Mouse (Mus musculus): ENCODE data around the gene Bean1.
A peak's percentile ranks its signal among the peaks of the same experiment; 100 is the strongest.

Gene Bean1

DNA sequence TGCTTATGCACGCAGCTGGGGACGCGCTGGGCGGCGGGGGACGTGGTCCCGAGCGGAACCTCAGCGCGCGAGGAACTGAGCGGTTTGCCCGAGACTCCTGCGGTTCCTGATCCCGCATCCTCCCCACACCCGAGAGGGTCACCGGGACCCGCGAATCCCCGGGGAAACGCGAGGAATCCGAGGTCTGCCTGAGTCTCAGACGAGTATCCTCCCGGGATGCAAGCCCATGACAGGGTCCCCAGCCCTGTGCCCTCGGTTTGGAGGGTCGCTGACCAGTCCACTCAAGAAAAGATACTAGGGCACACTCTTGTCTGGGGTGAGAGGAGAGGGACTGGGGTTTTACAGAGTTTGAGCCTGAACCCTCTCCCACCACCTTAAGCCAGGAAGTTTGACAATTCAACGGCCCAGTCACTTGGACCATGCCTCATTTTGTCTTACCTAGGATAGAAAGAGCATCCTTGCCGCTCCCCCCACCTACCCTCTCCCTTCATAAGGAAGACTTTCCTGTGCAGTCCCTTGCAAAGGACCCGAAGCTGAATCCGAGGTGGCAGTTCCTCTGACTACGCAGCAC lies 893 bp downstream of the Bean1 start:
- no peak for DNase-seq (ENCODE audit: low spot score)

DNA sequence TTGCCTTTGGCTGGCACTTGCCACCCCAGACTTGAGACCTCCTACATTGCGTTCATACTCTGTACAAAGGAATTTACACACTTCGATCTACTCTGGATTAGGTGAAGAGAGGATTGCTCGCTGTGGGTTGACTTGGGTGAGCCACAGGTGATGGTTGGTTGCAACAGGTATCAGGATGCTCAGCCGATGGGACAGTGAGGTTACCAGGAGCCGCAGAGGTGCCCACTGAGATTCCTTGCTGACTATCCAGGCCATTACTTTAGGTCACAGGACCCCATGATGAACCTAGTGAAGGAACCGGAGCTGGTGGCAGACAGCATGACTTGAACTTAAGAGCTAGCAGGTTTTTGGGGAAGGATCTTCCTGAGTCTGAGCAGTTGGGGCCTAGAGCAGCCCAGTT lies 2.2 kb downstream of the Bean1 start:
- DNase-seq (ENCODE audit: low spot score) = no peak

DNA sequence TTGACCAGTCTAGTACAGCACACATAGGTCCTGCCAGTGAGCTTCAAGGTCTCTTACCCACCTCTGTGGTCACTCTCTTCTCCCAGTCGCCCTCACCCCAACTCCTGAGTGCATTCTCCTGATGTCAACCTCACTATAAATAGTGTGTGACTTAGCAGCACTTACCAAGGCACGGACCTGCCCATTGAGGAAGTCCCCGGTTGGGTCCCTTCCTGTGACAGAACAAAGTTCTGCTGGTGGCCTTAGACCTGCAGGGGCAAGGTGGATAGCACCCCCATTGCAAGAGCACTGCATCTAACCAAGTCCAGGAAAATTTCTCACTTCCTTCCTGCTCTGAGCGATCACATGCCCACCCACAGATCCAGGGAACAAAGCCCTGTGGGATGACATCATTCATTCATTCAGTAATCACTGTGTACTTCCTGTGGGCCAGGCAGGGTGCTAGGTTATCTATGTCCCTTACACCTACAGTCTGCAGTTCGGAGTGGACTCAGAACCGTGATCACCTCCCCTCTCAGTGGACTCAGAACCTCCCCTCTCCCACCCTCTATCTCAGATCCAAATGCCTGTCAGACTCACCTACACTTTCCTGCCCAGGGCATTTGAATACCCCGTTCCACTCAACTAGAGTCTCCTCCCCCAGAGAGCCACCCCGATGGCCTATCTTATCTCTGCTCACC lies 5.7 kb downstream of the Bean1 start:
- no peak for DNase-seq (ENCODE audit: low spot score)

DNA sequence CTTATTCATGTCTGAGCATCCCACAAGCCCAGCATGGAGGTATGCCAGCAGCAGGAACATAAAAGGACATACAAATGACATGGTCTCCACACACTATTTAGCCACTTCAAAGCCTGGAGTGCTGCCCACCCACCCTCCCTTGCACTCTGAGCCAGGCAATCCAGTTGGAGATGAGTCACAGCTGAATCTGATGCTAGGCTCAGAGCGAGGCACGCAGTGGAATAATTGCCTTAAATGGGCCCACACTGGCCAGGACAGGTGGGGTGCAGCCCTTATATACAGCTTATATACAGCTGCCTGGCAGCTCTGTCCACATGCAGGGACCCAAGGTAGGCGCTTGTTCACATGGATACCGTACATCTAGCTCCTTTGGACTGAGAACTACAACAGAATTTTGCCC lies 6.8 kb downstream of the Bean1 start:
- DNase-seq (ENCODE audit: low spot score) = no peak

DNA sequence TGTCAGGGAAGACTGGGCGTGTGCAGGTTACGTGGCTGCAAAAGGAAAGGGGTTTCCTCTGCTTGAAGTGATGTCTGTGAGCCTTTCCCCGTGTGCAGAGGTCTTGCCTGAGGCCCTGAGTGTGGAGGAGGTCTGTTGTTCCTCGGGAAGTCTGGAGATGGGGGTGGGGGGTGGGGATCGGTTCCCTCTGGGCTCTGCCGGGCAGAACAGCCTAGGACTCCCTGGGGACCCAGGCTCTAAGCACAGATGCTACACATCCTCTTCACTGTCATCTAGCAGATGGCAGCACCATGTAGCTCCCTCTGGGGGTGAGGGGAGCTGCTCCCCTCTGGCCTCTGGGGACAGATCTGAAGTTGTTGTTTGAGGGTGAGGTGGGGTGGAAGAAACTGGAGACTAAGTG lies 14.7 kb downstream of the Bean1 start:
- DNase-seq (ENCODE audit: low spot score) = no peak

DNA sequence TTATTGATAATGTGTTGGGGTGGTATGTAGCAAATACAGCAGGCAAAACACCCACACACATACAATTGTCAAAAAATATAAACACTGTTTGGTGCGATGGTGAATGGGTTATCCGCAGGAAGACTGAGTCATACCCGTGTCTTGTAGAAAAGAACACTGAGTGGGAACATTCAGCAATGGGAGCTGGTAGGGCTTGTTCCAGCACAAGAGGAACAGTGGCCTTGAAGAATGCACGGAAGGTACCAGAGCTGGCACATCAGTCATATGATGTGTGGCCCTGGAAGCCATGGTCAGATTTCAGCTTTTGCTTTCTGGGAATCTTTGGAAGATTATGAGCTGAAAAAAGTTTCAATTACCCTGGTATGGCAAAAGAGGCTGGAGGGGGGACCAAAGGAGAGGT lies 16.6 kb downstream of the Bean1 start:
- DNase-seq (ENCODE audit: low spot score) = no peak

DNA sequence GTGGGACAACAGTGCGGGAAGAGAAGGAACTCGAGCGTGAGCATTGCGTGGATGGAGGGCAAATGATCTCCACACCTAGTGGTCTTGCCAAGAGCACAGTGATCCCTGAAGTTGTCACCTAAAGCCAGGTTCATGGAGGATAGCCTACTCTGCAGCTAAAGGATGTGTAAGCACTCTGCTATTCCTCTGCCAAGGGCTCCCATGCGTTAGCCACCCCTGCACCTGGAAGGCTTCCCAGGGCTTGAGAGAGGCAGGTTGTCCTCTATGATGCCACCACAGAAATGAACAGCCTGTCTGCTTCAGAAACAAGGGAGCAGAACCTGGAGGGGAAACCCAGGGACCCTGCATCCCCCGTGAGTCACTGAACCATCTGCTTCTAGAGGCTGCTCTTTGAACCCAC lies 17.4 kb downstream of the Bean1 start:
- DNase-seq (ENCODE audit: low spot score) = no peak

DNA sequence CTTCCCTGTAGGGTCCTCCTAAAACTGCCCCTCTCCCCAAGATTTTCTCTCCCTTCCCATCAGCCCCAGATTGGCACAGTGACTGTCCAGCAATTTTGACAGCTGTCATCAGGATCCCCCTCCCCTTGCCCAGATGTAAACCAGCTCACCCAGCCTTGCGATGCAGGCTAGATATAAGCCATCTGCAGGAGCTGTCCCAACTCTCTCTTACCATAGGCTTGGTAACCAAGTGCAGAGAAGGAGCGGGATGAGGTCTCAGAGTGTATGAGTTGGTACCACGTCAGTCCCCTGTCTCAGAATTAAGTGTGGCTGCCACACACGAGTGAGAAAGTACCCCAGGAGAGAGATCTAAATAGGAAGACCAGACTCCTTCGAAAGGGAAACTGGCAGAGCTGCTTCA lies 18.2 kb downstream of the Bean1 start:
- DNase-seq (ENCODE audit: low spot score) = no peak

DNA sequence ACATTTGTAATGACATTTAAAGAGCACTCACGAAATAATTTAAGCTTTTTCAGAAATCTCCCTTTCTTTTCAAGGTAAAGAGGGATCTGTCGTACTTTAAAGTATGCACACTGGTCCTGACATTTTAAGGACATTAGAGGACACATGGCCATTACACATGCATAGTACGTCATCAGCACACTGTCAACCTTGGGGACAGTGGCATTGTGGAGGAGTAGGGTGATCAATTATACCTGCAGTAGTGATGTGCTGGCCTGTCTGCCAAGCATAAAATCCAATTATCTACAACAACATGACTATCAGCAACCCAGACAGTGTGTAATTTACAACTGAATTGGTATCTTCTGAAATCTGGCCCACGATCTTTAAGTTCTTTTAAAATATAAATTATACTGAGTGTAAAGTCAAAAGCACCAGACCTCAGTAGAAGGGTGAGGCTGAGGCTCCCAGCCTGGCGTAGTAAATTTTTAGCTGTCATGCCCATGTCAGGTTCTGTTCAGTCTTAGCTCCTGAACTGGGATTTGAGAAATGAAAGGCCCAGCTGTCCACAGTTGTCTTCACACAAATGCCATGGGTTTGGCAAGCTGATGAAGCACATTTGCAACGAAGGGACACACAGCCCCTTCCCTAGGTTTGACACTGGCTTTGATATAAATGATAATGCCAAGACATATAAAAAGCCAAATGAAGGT lies 20.7 kb downstream of the Bean1 start:
- no peak for DNase-seq (ENCODE audit: low spot score)

DNA sequence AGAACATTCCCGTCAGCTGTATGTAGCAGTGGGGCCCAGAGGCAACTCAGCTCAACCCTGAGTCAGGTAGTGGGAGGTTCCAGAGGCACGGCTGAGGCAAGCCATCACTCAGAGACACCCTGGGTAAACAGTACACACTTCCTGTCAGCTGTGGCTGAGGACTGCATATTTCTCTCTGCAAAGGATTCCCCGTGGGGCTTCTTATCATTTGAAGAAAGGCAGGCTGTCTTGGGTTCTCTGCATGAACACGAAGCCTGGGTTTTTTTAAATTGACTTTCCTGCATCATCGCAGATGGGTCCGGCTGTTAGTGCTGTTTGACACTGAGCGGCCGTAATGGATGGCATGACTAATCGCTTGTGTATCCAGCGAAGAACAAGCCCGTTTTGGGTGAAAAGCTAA lies 21.3 kb downstream of the Bean1 start:
- no peak for DNase-seq (ENCODE audit: low spot score)

DNA sequence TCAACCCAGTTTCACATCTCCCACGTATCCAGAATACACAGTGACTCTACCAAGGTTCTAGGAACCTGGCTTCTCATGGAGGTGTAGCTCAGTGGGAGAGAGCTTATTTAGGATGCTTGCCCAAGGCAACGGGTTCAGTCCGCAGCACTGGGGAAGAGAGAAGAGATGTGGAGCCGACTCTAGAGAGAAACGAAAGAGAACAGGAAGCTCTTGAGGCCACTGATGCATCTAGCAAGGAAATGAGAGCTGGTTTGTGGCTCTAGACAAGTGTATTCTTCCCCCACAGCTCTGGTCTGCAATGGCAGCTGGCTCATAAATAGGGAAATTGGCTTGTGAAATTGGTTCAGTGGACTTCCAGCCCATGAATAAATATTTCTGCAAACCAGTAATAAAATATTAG lies 29.6 kb downstream of the Bean1 start:
- no peak for DNase-seq (ENCODE audit: low spot score)

DNA sequence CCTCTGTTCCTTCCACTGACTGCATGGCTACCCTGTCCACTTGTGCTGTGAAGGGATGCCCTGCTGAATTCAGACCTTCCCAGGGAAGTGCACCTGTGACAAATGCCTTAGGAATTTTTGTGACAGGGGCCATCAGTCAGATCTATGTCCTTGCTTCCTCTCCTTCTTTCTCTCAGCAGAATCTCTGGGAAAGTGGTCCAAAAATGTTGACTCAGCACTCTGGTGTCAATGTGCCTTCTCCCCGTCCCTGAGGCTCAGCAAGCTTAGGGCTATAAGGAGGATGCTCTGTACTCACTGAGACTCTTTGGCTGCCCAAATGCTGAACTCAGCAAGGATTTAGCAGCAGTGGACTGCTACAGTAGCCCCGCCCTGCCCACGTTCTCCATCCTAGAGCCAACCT lies 31.4 kb downstream of the Bean1 start:
- no peak for DNase-seq (ENCODE audit: low spot score)

DNA sequence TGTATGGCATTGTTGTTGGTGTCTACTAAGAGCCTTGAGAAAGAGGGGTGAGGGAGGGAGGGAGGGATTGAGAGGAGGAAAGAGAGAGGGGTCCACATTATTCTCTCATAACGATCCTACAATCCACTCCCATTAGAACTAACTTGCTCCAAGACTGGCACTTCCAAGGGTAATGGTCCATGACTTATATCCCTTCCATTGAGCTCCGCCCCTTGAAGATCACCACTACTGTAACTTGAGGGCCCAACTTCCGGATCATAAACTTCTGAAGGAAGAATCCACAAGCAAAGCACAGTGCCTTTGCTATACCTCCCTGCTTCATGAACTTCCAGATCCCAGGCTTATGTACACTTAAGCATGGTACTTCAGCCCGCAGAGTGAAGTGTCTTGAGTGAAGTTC lies 32.1 kb downstream of the Bean1 start:
- DNase-seq (ENCODE audit: low spot score) = no peak

DNA sequence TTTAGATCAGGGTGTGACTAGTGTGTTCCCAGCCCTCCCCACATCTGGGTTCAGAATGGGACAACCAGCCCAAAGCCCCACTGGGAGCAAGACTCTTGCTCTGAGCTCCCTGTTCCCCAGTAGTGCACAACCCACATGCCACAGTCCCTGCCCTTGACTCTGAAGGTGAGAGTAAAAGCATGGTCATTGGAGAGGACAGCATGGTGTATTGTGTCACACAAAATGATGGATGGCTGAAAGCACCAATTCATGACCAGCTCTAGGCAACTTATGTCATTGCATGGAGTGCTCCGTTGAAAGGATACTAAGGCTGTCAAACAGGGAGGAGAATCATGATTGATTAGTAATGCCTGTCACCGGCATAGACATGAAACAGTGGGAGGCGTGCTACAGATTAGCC lies 35.0 kb downstream of the Bean1 start:
- DNase-seq (ENCODE audit: low spot score) = no peak

DNA sequence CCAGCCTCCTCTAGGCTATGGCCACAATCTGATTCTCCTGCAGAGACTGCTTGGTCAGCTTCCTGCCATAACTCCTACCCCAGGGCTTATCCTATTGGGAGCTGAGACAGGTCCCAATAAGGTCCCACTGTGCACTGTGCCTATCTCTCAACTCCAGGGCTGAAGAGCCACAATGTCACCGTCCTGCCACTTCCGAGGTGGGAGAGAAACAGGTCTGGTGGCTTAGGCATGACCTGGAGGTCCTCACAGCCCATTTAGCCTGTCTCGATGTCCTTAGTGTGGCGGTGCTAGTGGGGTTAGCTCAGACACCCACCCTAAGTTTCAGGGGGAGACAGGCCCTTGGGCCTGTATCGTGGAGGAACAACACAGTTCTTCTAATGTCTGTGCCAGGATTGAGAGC lies 47.4 kb downstream of the Bean1 start:
- DNase-seq (ENCODE audit: low spot score) = no peak

DNA sequence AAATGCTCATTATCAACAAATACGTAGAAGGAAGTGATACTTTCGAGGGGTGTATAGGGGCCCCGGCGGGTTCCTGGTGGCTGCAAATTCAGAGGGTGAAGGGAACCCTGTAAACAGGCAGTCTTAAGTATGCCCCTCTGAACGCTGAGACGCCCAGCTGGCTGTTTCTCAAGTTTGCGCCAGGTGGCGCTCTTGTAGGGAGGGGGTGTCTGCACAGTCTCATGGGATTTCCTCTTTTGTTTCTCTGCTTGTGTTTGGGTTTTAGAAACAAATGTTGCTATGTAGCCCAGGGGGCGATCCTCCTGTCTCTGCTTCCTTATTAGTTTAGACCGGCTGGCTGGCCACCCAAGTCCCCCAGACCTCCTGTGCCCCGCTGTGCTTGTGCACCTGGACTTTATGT lies 48.8 kb downstream of the Bean1 start:
- DNase-seq (ENCODE audit: low spot score) = peak; percentile 77

DNA sequence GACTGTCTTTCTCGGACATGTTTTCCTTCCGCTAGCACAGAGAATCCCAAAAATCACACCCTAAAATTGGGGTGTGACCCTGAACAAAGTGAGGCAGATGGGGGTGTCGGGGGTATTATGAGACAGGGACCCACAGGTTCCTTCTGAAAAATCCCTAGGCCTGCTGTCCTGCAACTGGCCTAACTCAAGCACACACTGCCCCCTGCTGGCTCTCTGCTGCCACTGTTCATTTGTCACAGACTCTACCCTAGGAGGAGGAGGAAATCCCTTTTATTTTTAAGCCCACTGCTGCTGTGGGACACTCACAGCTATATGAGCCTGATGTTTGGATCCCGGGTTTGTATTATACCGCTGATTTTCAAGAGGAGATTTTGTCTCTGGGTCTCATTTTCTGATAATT lies 49.6 kb downstream of the Bean1 start:
- peak; percentile 55 for DNase-seq (ENCODE audit: low spot score)

DNA sequence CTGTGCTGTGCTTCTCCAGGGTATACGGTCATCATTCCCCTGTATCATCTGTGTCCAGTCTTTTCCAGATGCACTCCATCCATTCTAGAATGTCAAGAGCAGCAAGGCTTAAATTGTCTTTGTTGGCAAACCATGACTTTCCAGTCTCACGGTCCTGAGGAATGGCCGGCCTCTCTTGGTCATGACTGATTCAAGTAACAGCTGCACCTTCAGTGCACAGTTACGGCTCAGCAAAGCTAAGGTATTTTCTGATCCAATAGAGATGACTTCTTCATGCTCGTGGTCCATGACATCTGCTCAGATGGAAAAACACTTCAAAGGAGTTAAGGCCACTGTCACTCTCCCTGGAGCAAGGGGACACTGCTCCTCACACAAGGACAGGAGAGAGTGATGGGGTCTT lies 56.8 kb downstream of the Bean1 start:
- DNase-seq (ENCODE audit: low spot score) = no peak

DNA sequence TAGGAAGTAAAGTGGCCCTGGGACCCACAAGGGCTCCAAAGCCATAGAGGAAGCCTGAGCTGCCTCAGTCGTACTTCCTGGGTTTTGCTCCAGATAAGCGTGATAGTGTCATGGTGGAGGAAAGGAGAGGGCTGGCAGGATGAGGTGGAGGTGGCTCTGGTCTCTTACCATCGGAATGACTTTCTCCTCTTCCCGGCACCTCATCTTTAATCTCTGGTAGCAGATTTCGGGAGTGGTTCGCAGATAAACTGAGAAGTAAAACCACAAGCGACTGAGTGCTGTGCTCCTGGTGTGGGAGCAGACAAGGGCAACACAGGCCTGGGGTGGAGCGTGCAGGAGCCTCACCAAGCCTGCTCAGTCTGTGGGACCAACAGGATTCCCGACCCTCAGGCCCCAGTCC lies 60.1 kb downstream of the Bean1 start:
- DNase-seq (ENCODE audit: low spot score) = no peak

DNA sequence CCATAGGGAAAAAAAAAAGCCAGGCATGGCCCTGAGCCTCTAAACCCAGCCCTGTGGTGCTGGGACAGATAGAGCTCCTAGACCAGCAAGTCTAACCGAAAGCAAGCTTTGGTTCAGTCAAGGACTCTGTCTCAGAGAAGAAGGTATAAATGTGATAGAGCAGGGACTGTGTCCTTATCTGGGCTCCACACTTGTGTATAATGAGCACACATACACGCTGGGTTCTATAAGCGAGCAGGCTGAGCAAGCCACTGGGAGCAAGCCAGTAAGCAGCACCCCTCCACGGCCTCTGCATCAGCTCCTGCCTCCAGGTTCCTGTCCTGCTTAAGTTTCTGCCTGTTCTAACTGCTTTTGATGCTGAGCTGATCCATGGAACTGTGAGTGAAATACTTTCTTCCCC lies 61.8 kb downstream of the Bean1 start:
- no peak for DNase-seq (ENCODE audit: low spot score)

DNA sequence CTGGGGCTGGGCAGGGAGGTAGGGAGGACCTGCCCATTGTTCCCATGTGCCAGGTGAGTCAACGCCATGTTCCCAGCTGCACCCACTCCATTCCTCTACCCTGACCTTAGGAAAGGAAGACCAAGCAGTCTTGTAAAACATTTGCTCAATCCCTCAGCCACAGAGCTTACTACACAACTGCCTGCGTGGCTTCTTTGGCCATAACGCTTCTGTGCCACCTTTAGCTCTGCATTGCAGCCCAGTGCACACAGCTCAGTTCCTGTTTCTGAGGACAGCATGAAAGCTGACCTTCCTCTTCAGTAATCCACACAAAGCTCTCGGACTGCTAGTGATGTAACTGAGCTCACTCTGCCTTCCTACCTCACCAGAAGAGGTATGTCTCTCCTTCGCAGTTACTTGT lies 62.7 kb downstream of the Bean1 start:
- no peak for DNase-seq (ENCODE audit: low spot score)

DNA sequence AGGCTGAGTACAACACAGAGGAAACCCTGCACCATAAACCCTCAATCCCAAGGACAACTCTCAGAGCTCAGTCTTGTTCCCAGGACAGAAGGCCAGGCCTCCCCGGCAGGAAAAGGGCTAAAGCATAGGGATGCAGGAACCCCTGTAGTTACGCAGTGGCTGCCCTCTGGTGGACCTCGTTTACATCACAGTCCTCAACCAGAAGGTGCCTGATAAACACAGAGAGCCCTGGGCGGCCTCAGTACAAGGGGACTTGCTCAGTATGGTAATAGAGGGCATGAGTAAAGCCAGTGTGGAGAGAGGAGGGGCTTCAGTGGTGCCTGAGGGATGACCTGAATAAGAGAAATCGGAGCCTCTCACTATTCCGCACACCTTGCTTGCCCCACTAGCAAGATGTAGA lies 64.3 kb downstream of the Bean1 start:
- no peak for DNase-seq (ENCODE audit: low spot score)

DNA sequence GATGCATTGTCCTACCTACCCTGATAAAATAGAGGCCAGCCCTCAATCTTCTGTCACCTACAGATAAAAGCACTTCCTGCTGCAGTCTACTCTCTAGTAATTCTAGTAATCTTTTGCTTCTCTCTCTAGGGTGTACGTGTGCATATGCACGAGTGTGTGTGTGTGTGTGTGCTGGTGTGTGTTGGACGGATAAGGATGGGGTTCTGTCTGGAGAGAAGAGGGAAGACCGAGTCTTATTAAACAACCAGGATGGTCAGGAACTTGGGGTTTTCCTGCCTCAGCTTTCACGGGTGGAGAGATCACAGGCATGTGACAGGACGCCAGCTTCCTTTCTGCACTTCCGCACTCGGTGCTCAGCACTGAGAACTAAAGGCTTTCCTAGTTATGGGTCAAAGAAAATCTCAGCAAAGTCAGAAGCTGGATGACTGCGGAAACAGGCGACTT lies 69.2 kb downstream of the Bean1 start:
- no peak for DNase-seq (ENCODE audit: low spot score)

All from testis, postnatal 14 days (tissue).